Mouse (Mus musculus) cortical plate, adult 2 months (tissue): ENCODE results near the gene Car10.

Experiments used
- CTCF ChIP-seq: fragments of 200-500 bp; IDR thresholded peaks from 2 replicates; pipeline ENCODE4 v1.5.1; 2011; ENCODE audit warnings: mild to moderate bottlenecking, control low read depth, low read length; ENCODE audit not compliant: insufficient read depth; ENCODE audit errors: extremely low read depth
- POLR2A ChIP-seq: fragments of 200-500 bp; IDR thresholded peaks from 2 replicates; pipeline ENCODE4 v1.6.1; 2011; ENCODE audit warnings: mild to moderate bottlenecking, low read length, control low read depth; ENCODE audit not compliant: insufficient read depth; ENCODE audit errors: extremely low read depth

DNA sequence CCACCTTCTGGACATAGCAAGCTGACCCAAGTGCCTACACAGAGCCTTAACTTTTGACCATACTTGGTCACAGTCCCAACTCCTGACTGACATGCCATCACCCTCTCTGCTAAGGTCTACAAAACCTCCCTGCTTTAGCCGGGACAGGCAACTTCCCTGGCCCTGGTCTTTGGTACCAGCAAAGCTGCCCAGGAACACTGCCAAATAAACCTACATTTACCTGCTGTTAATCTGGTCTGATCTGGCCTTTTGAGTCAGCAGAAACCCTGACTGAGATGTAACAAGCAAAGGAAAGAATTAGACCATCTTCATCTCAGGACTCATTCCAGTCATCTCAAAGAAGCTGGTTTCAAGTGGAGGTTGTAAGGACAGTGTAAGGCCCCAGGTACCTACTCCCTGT is 212.2 kb downstream of the Car10 start:
- TF ChIP-seq POLR2A (no peak), CTCF (no peak)
